Mouse (Mus musculus): ENCODE data around the gene Olfr99. TPM values are rescaled to one million over a fixed set of nuclear protein-coding genes. Genes with fewer than 3 reads are reported as not detected.

Olfr99 gene
- total RNA-seq (2012; rRNA removed), result not detected in 2 replicates
- polyA plus RNA-seq (2012; ENCODE audit: insufficient read depth in 1 of 2, insufficient read length in 2 of 2, low read depth in 1 of 2, low replicate concordance in 2 of 2, missing spikeins in 1 of 2), result not detected

DNA sequence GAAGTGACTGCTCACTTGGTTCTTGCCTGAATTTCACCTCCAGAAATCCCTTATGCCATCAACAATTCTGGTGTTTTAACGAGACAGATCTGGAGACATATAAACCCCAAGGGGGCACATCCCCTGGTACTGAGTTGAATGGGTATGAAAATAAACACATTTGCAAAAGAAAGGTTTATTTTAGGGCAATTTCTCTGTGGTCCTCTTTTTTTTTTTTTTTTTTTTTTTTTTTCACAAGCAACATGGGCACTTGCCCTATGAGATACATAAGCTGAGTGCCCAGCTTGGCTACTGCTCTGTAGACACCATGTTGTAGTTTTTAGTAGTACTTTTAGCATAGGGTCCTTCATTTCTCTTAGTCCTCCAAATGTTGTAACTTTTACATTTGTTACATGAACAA is at the start of gene Olfr99:
TSS of gene Olfr99 (minus strand) at position 101 of the 400 bp plus-strand sequence.
- Histone ChIP-seq H3K4me1 (ENCODE audit: control insufficient read depth in 1 of 2, insufficient read depth in 2 of 2, low read length in 2 of 2) (no peaks in the 10 kb centered on the region), H3K27ac (ENCODE audit: control insufficient read depth, low read depth, low read length) (no peak within 1 kb of the TSS), H3K9me3 (replicated peaks; ENCODE audit: insufficient read depth, low read length) (no peaks in the 10 kb centered on the region), H3K9ac (ENCODE audit: control insufficient read depth, low read depth, low read length, poor library complexity, severe bottlenecking) (no peak within 1 kb of the TSS), H3K36me3 (ENCODE audit: control insufficient read depth in 1 of 2, insufficient read depth in 2 of 2, low read length in 2 of 2) (no peaks in the 10 kb centered on the region), H3K79me2 (ENCODE audit: control insufficient read depth, insufficient read depth, low read length, poor library complexity) (no peaks in the 10 kb centered on the region), H3K4me3 (ENCODE audit: control insufficient read depth in 1 of 2, insufficient read depth in 1 of 2, low read depth in 2 of 2, low read length in 2 of 2) (no peak within 1 kb of the TSS), H3K27me3 (ENCODE audit: control insufficient read depth in 1 of 2, insufficient read depth in 2 of 2, low read length in 2 of 2) (no peaks in the 10 kb centered on the region)
- no peak for DNase-seq (ENCODE audit: low read depth, low spot score)
- TF ChIP-seq KAT2A (conservative IDR thresholded peaks at IDR 0.05; ENCODE audit: low read depth, low read length) (no peak), USF2 (IDR thresholded peaks at IDR 0.05; ENCODE audit: borderline replicate concordance in 1 of 2, insufficient read depth in 1 of 2, low read depth in 1 of 2, low read length in 2 of 2) (no peak)

DNA sequence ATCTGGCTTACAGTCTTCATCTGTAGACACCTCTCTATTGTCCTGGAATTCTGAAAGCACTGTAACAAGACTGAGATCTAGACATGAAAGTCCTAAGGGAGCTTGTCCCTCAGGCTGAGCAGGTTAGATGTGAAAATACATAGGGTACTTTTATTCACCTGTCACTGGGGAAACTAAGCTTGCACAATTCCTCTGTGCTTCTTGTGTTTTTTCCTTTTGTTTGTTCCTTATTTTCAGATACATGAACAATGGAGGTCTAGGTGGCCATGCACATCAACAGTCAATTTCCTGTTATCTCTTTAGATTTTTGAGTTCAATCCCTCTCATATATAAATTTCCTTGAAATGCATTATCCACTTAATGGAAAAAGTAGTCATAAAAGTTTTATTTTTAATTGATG is 33.7 kb upstream of the Olfr99 start, which contains the start of gene Olfr102:
TSS of gene Olfr102 (minus strand) at position 101 of the 400 bp plus-strand sequence.
- H3K79me2 ChIP-seq (ENCODE audit: control insufficient read depth, insufficient read depth, low read length, poor library complexity), result no peaks in the 10 kb centered on the region
- no peak for DNase-seq (ENCODE audit: low read depth, low spot score)
- no peak within 1 kb of the TSS for H3K4me3 ChIP-seq (ENCODE audit: control insufficient read depth in 1 of 2, insufficient read depth in 1 of 2, low read depth in 2 of 2, low read length in 2 of 2)
- H3K36me3 ChIP-seq (ENCODE audit: control insufficient read depth in 1 of 2, insufficient read depth in 2 of 2, low read length in 2 of 2), result no peaks in the 10 kb centered on the region
- H3K4me1 ChIP-seq (ENCODE audit: control insufficient read depth in 1 of 2, insufficient read depth in 2 of 2, low read length in 2 of 2), result no peaks in the 10 kb centered on the region
- no peak within 1 kb of the TSS for H3K9ac ChIP-seq (ENCODE audit: control insufficient read depth, low read depth, low read length, poor library complexity, severe bottlenecking)
- no peaks in the 10 kb centered on the region for H3K9me3 ChIP-seq (replicated peaks; ENCODE audit: insufficient read depth, low read length)
- no peak for TF ChIP-seq KAT2A (conservative IDR thresholded peaks at IDR 0.05; ENCODE audit: low read depth, low read length)
- no peak for TF ChIP-seq ZKSCAN1 (IDR thresholded peaks at IDR 0.05; ENCODE audit: low read depth, low read length)
- TF ChIP-seq MYB (IDR thresholded peaks at IDR 0.05; ENCODE audit: low read depth, low read length), result no peak
- no peak for TF ChIP-seq SMC3 (IDR thresholded peaks at IDR 0.05; ENCODE audit: low read depth, low read length)
- TF ChIP-seq NRF1 (IDR thresholded peaks at IDR 0.05; ENCODE audit: insufficient read depth, low read depth, low read length, poor library complexity, severe bottlenecking), result no peak
- TF ChIP-seq HCFC1 (IDR thresholded peaks at IDR 0.05; ENCODE audit: low read depth, low read length), result no peak
- no peak for TF ChIP-seq MEF2A (IDR thresholded peaks at IDR 0.05; ENCODE audit: extremely low read depth, insufficient replicate concordance, low read depth, low read length, poor library complexity, severe bottlenecking)
- TF ChIP-seq CHD2 (IDR thresholded peaks at IDR 0.05; ENCODE audit: low read length), result no peak
- TF ChIP-seq CTCF (IDR thresholded peaks at IDR 0.05 in 2 of 3, conservative IDR thresholded peaks at IDR 0.05 in 1 of 3; ENCODE audit: control insufficient read depth in 1 of 3, insufficient read depth in 1 of 3, low read depth in 2 of 3, low read length in 3 of 3, poor library complexity in 1 of 3, severe bottlenecking in 1 of 3), result no peak
- TF ChIP-seq NELFE (IDR thresholded peaks at IDR 0.05; ENCODE audit: low read depth, low read length), result no peak
- TF ChIP-seq TAL1 (IDR thresholded peaks at IDR 0.05; ENCODE audit: low read length), result no peak
- no peak for TF ChIP-seq CHD1 (IDR thresholded peaks at IDR 0.05; ENCODE audit: low read depth, low read length)
- TF ChIP-seq EP300 (IDR thresholded peaks at IDR 0.05; ENCODE audit: low read depth in 1 of 2, low read length in 2 of 2), result no peak
- no peak for TF ChIP-seq MXI1 (IDR thresholded peaks at IDR 0.05; ENCODE audit: low read depth, low read length)
- no peak for TF ChIP-seq POLR2A (IDR thresholded peaks at IDR 0.05; ENCODE audit: control insufficient read depth in 1 of 2, insufficient read depth in 1 of 2, low read depth in 1 of 2, low read length in 2 of 2, poor library complexity in 1 of 2)
- TF ChIP-seq RAD21 (IDR thresholded peaks at IDR 0.05; ENCODE audit: low read depth, low read length), result no peak
- no peak within 1 kb of the TSS for H3K27ac ChIP-seq (ENCODE audit: control insufficient read depth, low read depth, low read length)
- H3K27me3 ChIP-seq (ENCODE audit: control insufficient read depth in 1 of 2, insufficient read depth in 2 of 2, low read length in 2 of 2), result no peaks in the 10 kb centered on the region
